Mouse (Mus musculus) kidney, embryonic 14.5 days (tissue): ENCODE data around the gene Ptpn7. TPM values are rescaled to one million over a fixed set of nuclear protein-coding genes. Genes with fewer than 3 reads are reported as not detected.
"Not testable (repeated sequence)": the region's sequence is repeated elsewhere in the genome, so short reads cannot be mapped to it uniquely, and the experiment has no call there.

Experiments
- ATAC-seq: fragments of 200-750 bp; cut with Nextera tagmentation; 2 replicates; pipeline ENCODE4 v1.8.0; 2017; ENCODE audit warnings: moderate number of reproducible peaks, mild to moderate bottlenecking, moderate TSS enrichment, moderate library complexity; ENCODE audit not compliant: low FRiP score, low TSS enrichment
- H3K27ac ChIP-seq: fragments of 300-500 bp; sonication (generic); 2 replicates; pipeline ENCODE4 v1.5.1; 2014; ENCODE audit warnings: low read depth, mild to moderate bottlenecking, low read length, moderate library complexity, mixed read lengths
- H3K27me3 ChIP-seq: fragments of 300-500 bp; sonication (generic); 2 replicates; pipeline ENCODE4 v1.6.1; 2014; ENCODE audit warnings: mild to moderate bottlenecking, low read length; ENCODE audit not compliant: control insufficient read depth, insufficient read depth
- H3K36me3 ChIP-seq: fragments of 300-500 bp; sonication (generic); 2 replicates; pipeline ENCODE4 v1.6.1; 2014; ENCODE audit warnings: low read length, mixed read lengths; ENCODE audit not compliant: control insufficient read depth, insufficient read depth
- H3K4me1 ChIP-seq: fragments of 300-500 bp; sonication (generic); 2 replicates; pipeline ENCODE4 v1.6.1; 2014; ENCODE audit warnings: low read length, mixed read lengths; ENCODE audit not compliant: control insufficient read depth, insufficient read depth
- H3K4me2 ChIP-seq: fragments of 300-500 bp; sonication (generic); replicated peaks from 2 replicates; pipeline ENCODE4 v1.6.1; 2014; ENCODE audit warnings: low read depth, mild to moderate bottlenecking, low read length
- H3K4me3 ChIP-seq: fragments of 300-500 bp; sonication (generic); 2 replicates; pipeline ENCODE4 v1.5.1; 2014; ENCODE audit warnings: mild to moderate bottlenecking, low read length
- H3K9ac ChIP-seq: fragments of 300-500 bp; sonication (generic); 2 replicates; pipeline ENCODE4 v1.6.1; 2014; ENCODE audit warnings: low read depth, mild to moderate bottlenecking, low read length, moderate library complexity
- H3K9me3 ChIP-seq: fragments of 300-500 bp; sonication (generic); 2 replicates; pipeline ENCODE4 v1.6.1; 2016; ENCODE audit warnings: low read length; ENCODE audit not compliant: control insufficient read depth
- WGBS: fragments of 180-500 bp; shearing (Covaris S2); extraction: QIAGEN DNeasy Blood & Tissue Kit; methylation state at CpG from one replicate; pipeline ENCODE4 v1.1.7; 2014; 5-methylcytosine and 5-hydroxymethylcytosine counted together
- polyA plus RNA-seq: library from polyadenylated mRNA; unstranded; fragments of >200 nt; fragmentation: Nextera tagmentation; extraction: Ambion mirVana; gene quantifications from 2 replicates; pipeline ENCODE4 v1.2.1, GENCODE M21; 2014

Ptpn7 gene
- polyA plus RNA-seq, 1 experiment from 2014 or later = 0.83 TPM

GRCm38 (mm10) chr1:135096312-135096711 is 36.2 kb upstream of the Ptpn7 start:
- no peak overlapping the region for H3K27ac ChIP-seq
- H3K9me3 ChIP-seq = no peaks in the 10 kb centered on the region
- WGBS = 84% methylated on average over 11 of the region's 11 CpGs
- H3K4me1 ChIP-seq = no peaks in the 10 kb centered on the region
- peaks cover 15% of the 10 kb centered on the region for H3K27me3 ChIP-seq
- no peaks in the 10 kb centered on the region for H3K36me3 ChIP-seq
- no peak overlapping the region for H3K4me2 ChIP-seq
- no peak overlapping the region for H3K4me3 ChIP-seq
- no peak overlapping the region for H3K9ac ChIP-seq
- ATAC-seq = no peak

- 92% methylated on average over 6 of the region's 6 CpGs for WGBS
- H3K27me3 ChIP-seq = peaks cover 15% of the 10 kb centered on the region
- no peak overlapping the region for H3K4me3 ChIP-seq
- H3K27ac ChIP-seq = no peak overlapping the region
- H3K4me2 ChIP-seq = no peak overlapping the region
- ATAC-seq = no peak
- H3K9ac ChIP-seq = no peak overlapping the region
- H3K4me1 ChIP-seq = no peaks in the 10 kb centered on the region
- no peaks in the 10 kb centered on the region for H3K36me3 ChIP-seq
- H3K9me3 ChIP-seq = no peaks in the 10 kb centered on the region
Observed at GRCm38 (mm10) chr1:135097441-135097840, 35.1 kb upstream of the Ptpn7 start.

DNA sequence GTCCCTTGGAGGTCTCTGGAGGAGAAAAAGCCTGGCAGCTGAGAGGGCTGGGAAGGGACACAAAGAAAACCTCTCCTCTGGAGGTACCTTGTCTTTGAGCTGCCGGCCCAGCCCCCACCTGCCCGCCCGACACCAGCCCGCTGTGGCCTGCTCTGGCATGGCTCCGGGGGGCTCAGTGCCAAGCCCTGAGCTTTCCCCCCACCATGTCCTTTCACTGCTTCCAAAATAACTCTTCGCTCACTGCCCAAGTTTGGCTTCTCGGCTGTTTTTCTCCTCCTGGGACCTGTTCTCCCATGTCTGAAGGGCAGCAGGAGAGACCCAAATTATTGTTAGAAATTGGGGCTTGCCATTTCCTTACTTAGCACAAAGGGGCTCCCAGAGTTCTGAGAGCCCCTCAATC is 34.1 kb upstream of the Ptpn7 start:
- Histone ChIP-seq H3K4me3 (no peak overlapping the region), H3K4me2 (no peak overlapping the region), H3K27me3 (peaks cover 22% of the 10 kb centered on the region), H3K9me3 (no peaks in the 10 kb centered on the region), H3K9ac (no peak overlapping the region), H3K36me3 (no peaks in the 10 kb centered on the region), H3K27ac (no peak overlapping the region), H3K4me1 (no peaks in the 10 kb centered on the region)
- WGBS = 93% methylated on average over 7 of the region's 7 CpGs
- ATAC-seq = no peak

DNA sequence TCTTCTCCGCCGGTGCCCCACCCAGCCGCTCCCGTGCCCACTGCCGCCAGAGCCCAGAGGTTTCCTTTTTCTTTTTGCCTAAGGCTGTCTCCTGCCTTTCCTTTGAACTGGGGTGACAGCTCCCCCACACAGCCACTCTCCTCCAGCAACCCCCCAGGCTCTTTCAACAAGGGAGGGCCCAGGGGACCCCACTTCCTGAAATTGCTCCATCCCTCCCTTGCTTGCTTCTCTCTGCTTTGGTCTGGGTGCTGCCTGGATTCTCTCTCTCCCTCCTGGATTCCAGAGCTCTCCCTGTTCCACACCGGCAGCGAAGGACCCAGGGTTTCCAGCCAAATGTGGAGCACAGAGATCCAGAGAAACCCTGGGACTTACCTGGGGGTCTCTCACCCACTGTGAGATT is 32.1 kb upstream of the Ptpn7 start:
- H3K9me3 ChIP-seq = no peaks in the 10 kb centered on the region
- WGBS = 50% methylated on average over 7 of the region's 7 CpGs
- no peak overlapping the region for H3K4me3 ChIP-seq
- H3K27ac ChIP-seq = no peak overlapping the region
- H3K4me2 ChIP-seq = no peak overlapping the region
- peaks cover 42% of the 10 kb centered on the region for H3K27me3 ChIP-seq
- ATAC-seq = no peak
- H3K9ac ChIP-seq = no peak overlapping the region
- H3K36me3 ChIP-seq = no peaks in the 10 kb centered on the region
- H3K4me1 ChIP-seq = 0 out of 2 replicates have a peak, but pooled peaks cover 6% of the 10 kb centered on the region

- peak within 1 kb of the TSS; percentile 61 for H3K4me2 ChIP-seq
- H3K27me3 ChIP-seq = peaks cover 45% of the 10 kb centered on the region
- H3K9ac ChIP-seq = peak within 1 kb of the TSS; percentile 4; the same call in 1 of the 2 replicates
- no peaks in the 10 kb centered on the region for H3K9me3 ChIP-seq
- no peak within 1 kb of the TSS for H3K27ac ChIP-seq
- 0 out of 2 replicates have a peak, but pooled peaks cover 6% of the 10 kb centered on the region for H3K4me1 ChIP-seq
- WGBS = 0% methylated on average over 24 of the region's 40 CpGs
- H3K4me3 ChIP-seq = peak within 1 kb of the TSS; percentile 41
- no peaks in the 10 kb centered on the region for H3K36me3 ChIP-seq
- peak; percentile 37; the same call in 1 of the 2 replicates for ATAC-seq
Observed at GRCm38 (mm10) chr1:135105124-135105523, 27.4 kb upstream of the Ptpn7 start, which contains the start of gene Lgr6. Gene Lgr6, minus strand, starts transcription at chr1:135105276.

GRCm38 (mm10) chr1:135105951-135106350 is 26.5 kb upstream of the Ptpn7 start:
- Histone ChIP-seq H3K4me3 (0 out of 2 replicates have a peak overlapping the region, but pooled peaks have one; percentile 41), H3K4me2 (0 out of 2 replicates have a peak overlapping the region, but pooled peaks have one; percentile 61), H3K4me1 (0 out of 2 replicates have a peak, but pooled peaks cover 6% of the 10 kb centered on the region), H3K36me3 (no peaks in the 10 kb centered on the region), H3K9me3 (no peaks in the 10 kb centered on the region), H3K27ac (no peak overlapping the region), H3K9ac (no peak overlapping the region), H3K27me3 (peaks cover 38% of the 10 kb centered on the region)
- 0 out of 2 replicates have a peak, but pooled peaks have one; percentile 33 for ATAC-seq
- WGBS = 3% methylated on average over 8 of the region's 8 CpGs

GRCm38 (mm10) chr1:135108611-135109010 is 23.9 kb upstream of the Ptpn7 start:
- Histone ChIP-seq H3K27ac (no peak overlapping the region), H3K4me3 (no peak overlapping the region), H3K27me3 (peaks cover 27% of the 10 kb centered on the region), H3K9me3 (no peaks in the 10 kb centered on the region), H3K36me3 (no peaks in the 10 kb centered on the region), H3K4me2 (no peak overlapping the region), H3K4me1 (0 out of 2 replicates have a peak, but pooled peaks cover 6% of the 10 kb centered on the region), H3K9ac (no peak overlapping the region)
- WGBS = 27% methylated on average over 6 of the region's 6 CpGs
- peak; percentile 33; the same call in 1 of the 2 replicates for ATAC-seq

DNA sequence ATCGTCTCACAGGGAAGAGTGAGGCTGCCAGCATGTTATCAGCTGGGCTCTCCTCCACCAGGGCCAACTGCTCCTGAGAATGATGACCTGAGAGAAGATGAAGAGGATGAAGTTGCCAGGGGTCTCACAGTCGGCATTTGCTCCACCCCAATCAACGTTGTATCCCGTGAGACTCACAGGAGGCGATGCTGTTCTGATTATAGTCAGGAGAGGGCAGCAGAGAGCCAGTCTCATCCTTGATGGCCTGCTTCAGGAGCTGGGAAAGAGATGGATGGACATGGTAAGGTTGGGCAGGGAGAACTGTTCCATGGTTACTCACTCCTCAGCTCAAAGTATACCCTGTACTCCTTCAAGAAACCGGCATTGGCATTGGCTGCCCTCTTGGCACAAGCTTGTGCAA is 22.4 kb upstream of the Ptpn7 start:
- H3K4me3 ChIP-seq = no peak overlapping the region
- WGBS = 21% methylated on average over 6 of the region's 6 CpGs
- H3K27me3 ChIP-seq = peaks cover 12% of the 10 kb centered on the region
- no peaks in the 10 kb centered on the region for H3K9me3 ChIP-seq
- no peaks in the 10 kb centered on the region for H3K36me3 ChIP-seq
- H3K4me1 ChIP-seq = 0 out of 2 replicates have a peak, but pooled peaks cover 3% of the 10 kb centered on the region
- H3K9ac ChIP-seq = no peak overlapping the region
- H3K4me2 ChIP-seq = no peak overlapping the region
- no peak for ATAC-seq
- H3K27ac ChIP-seq = no peak overlapping the region

- not testable (repeated sequence) for H3K4me1 ChIP-seq, H3K36me3 ChIP-seq, H3K27me3 ChIP-seq, H3K9ac ChIP-seq, H3K4me2 ChIP-seq, H3K4me3 ChIP-seq, H3K27ac ChIP-seq, H3K9me3 ChIP-seq, ATAC-seq
- WGBS = 53% methylated on average over 4 of the region's 5 CpGs
Observed at GRCm38 (mm10) chr1:135111271-135111670, 21.2 kb upstream of the Ptpn7 start.
